Mouse (Mus musculus): ENCODE data around the gene Olfr194. TPM values are rescaled to one million over a fixed set of nuclear protein-coding genes. Genes with fewer than 3 reads are reported as not detected.

Olfr194 gene
- polyA plus RNA-seq, 1 experiment from 2014 or later, result not detected

Other genes starting within 250 kb of the Olfr194 start
- gene Olfr177, start 246.3 kb downstream of the Olfr194 start, polyA plus RNA-seq (2016; fragmentation: Nextera tagmentation; extraction: Ambion mirVana), result not detected in 2 replicates
- gene Olfr178, start 229.0 kb downstream of the Olfr194 start, polyA plus RNA-seq (2016; fragmentation: Nextera tagmentation; extraction: Ambion mirVana), result not detected in 2 replicates
- gene Olfr181, start 192.3 kb downstream of the Olfr194 start, polyA plus RNA-seq (2016; fragmentation: Nextera tagmentation; extraction: Ambion mirVana), result not detected in 2 replicates
- gene Olfr180, start 191.7 kb downstream of the Olfr194 start, polyA plus RNA-seq (2016; fragmentation: Nextera tagmentation; extraction: Ambion mirVana), result not detected in 2 replicates
- not detected in 2 replicates for gene Olfr183, start 125.7 kb downstream of the Olfr194 start, polyA plus RNA-seq (2016; fragmentation: Nextera tagmentation; extraction: Ambion mirVana)
- not detected in 2 replicates for gene Olfr186, start 90.8 kb downstream of the Olfr194 start, polyA plus RNA-seq (2016; fragmentation: Nextera tagmentation; extraction: Ambion mirVana)
- gene Olfr187, start 81.3 kb downstream of the Olfr194 start, polyA plus RNA-seq (2016; fragmentation: Nextera tagmentation; extraction: Ambion mirVana), result not detected in 2 replicates
- gene Olfr190, start 43.1 kb downstream of the Olfr194 start, polyA plus RNA-seq (2016; fragmentation: Nextera tagmentation; extraction: Ambion mirVana), result not detected in 2 replicates
- gene Olfr191, start 31.2 kb downstream of the Olfr194 start, polyA plus RNA-seq (2016; fragmentation: Nextera tagmentation; extraction: Ambion mirVana), result not detected in 2 replicates
- not detected in 2 replicates for gene Olfr193, start 9.2 kb downstream of the Olfr194 start, polyA plus RNA-seq (2016; fragmentation: Nextera tagmentation; extraction: Ambion mirVana)
- gene Olfr195, start 26.0 kb upstream of the Olfr194 start, polyA plus RNA-seq (2016; fragmentation: Nextera tagmentation; extraction: Ambion mirVana), result not detected in 2 replicates
- not detected in 2 replicates for gene Olfr196, start 49.4 kb upstream of the Olfr194 start, polyA plus RNA-seq (2016; fragmentation: Nextera tagmentation; extraction: Ambion mirVana)
- not detected in 2 replicates for gene Olfr198, start 82.5 kb upstream of the Olfr194 start, polyA plus RNA-seq (2016; fragmentation: Nextera tagmentation; extraction: Ambion mirVana)
- gene Olfr199, start 98.7 kb upstream of the Olfr194 start, polyA plus RNA-seq (2016; fragmentation: Nextera tagmentation; extraction: Ambion mirVana), result not detected in 2 replicates
- not detected in 2 replicates for gene Olfr201, start 151.6 kb upstream of the Olfr194 start, polyA plus RNA-seq (2016; fragmentation: Nextera tagmentation; extraction: Ambion mirVana)
- gene Olfr202, start 165.7 kb upstream of the Olfr194 start, polyA plus RNA-seq (2016; fragmentation: Nextera tagmentation; extraction: Ambion mirVana), result not detected in 2 replicates
- gene Olfr203, start 177.8 kb upstream of the Olfr194 start, polyA plus RNA-seq (2016; fragmentation: Nextera tagmentation; extraction: Ambion mirVana), result not detected in 2 replicates
- gene Olfr204, start 197.2 kb upstream of the Olfr194 start, polyA plus RNA-seq (2016; fragmentation: Nextera tagmentation; extraction: Ambion mirVana), result not detected in 2 replicates
- gene Olfr205, start 210.1 kb upstream of the Olfr194 start, polyA plus RNA-seq (2016; fragmentation: Nextera tagmentation; extraction: Ambion mirVana), result not detected in 2 replicates
- gene Olfr206, start 228.2 kb upstream of the Olfr194 start, polyA plus RNA-seq (2016; fragmentation: Nextera tagmentation; extraction: Ambion mirVana), result not detected in 2 replicates
- gene Olfr209, start 242.9 kb upstream of the Olfr194 start, polyA plus RNA-seq (2016; fragmentation: Nextera tagmentation; extraction: Ambion mirVana), result not detected in 2 replicates